Mouse (Mus musculus): Measurements from ENCODE around the gene Krt77.

Gene Krt77

DNA sequence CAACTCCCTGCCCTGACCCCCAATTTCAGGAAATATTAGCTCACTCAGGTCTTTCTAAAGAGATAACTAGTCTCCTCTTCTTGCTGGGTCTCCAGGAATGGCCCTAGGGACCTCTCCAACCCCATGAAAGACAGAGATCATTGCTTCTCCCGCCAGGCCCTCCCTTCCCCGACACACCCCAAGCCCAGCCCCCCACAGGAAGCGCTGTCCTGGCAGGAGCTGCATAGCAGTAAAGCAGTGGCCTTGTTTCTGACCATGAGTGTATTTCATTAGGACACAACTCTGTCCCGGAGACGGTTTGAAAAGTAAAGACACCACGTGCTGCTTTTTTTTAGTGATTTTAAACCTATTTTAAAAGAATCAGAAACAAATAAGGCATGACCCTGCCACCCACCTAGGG lies 36.4 kb downstream of the Krt77 start:
- DNase-seq (ENCODE audit: low spot score): no peak

DNA sequence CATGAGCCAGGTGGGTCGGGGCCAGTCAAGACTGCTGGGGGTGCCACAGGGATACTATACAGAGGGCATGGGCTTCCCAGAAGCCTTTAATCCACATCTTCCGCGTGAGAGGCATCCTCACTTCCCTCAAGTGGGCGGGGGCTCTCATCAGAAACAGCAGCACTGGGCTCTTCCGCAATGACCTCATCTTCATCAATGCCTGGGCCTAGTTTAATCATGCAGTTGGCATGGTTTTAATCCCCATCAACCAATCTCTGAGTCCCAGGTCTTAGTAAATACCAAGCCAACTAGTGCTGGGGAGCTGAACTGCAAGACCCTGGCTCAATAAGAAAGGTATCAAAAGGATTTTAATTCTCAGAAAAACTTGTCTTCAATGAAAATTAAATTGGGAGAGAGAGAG lies 40.1 kb downstream of the Krt77 start:
- DNase-seq (ENCODE audit: low spot score): no peak

DNA sequence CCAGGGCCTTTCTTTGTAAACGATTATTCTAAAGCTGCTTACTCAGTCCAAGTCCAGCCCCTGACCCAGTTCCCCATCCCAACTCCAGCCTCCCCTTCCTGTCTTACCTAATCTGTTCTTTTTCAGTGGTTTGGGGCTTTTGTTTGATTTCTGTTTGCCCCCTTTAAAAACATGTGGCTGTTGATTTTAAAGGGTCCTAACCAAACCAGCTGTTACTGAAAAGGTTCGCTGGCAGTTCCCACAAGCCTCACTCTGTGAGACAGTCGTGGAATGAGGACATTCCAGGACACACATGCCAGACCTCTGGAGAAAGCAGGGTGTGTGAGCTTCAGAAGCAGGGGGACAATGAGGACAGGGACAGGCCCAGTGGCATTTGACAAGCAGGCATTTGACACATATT lies 47.7 kb downstream of the Krt77 start:
- DNase-seq (ENCODE audit: low spot score): no peak

DNA sequence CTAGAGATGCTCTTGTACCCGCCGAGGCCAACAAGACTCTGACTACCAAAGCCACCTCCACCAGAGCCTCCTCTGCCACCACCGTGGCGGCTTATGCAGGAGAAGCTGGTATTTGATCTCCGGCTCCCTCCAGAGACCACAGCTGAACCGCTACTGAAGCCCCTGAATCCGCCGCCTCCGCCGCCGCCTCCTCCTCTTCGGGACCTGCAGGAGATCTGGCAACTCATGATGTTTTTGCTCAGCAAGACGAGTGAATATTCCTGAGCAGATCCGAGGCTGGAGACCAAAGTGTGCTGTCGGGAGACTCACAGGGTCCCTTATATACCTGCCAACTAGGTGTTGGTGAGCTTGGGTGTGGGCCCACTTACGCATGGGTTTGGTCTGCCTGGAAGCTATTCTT lies 51.6 kb downstream of the Krt77 start, which contains the start of gene Krt2:
Krt2 (minus strand) TSS at position 295 of the 400 bp plus-strand sequence.
- DNase-seq (ENCODE audit: low spot score): no peak

All from embryo, embryonic 10.5 days (tissue).